Mouse (Mus musculus): ENCODE results near the gene E2f1.

- TF ChIP-seq CTCF (IDR thresholded peaks at IDR 0.05; ENCODE audit: low read depth), result no peak
- no peak for TF ChIP-seq EP300 (optimal IDR thresholded peaks at IDR 0.05)
Measured at GRCm38 (mm10) chr2:154606965-154607364, 37.3 kb upstream of the E2f1 start.

Measured in stomach, postnatal 0 days (tissue).